Mouse (Mus musculus) midbrain, embryonic 15.5 days (tissue): ENCODE measurements at regions not wholly inside any gene's neighbourhood (a gene's known extent, or its start where the extent isn't known, plus 50 kb on each side); places are given as distances from the start of the nearest gene placed in this dataset.

ENCODE experiments used
- ATAC-seq: fragments of 200-750 bp; cut with Nextera tagmentation; replicated peaks from 2 replicates; pipeline ENCODE4 v1.8.0; 2017; ENCODE audit warnings: moderate TSS enrichment
- H3K27ac ChIP-seq: fragments of 300-500 bp; sonication (generic); 2 replicates; pipeline ENCODE4 v1.5.1; 2015; ENCODE audit warnings: mild to moderate bottlenecking, inconsistent platforms
- H3K27me3 ChIP-seq: fragments of 300-500 bp; sonication (generic); replicated peaks from 2 replicates; pipeline ENCODE4 v1.6.1; 2015; ENCODE audit warnings: inconsistent platforms
- H3K36me3 ChIP-seq: fragments of 300-500 bp; sonication (generic); replicated peaks from 2 replicates; pipeline ENCODE4 v1.6.1; 2015; ENCODE audit warnings: inconsistent platforms
- H3K4me1 ChIP-seq: fragments of 300-500 bp; sonication (generic); 2 replicates; pipeline ENCODE4 v1.6.1; 2015; ENCODE audit warnings: inconsistent platforms
- H3K4me2 ChIP-seq: fragments of 300-500 bp; sonication (generic); 2 replicates; pipeline ENCODE4 v1.6.1; 2015; ENCODE audit warnings: inconsistent platforms, mild to moderate bottlenecking, moderate library complexity
- H3K4me3 ChIP-seq: fragments of 300-500 bp; sonication (generic); 2 replicates; pipeline ENCODE4 v1.5.1; 2015; ENCODE audit warnings: mild to moderate bottlenecking, inconsistent platforms
- H3K9ac ChIP-seq: fragments of 300-500 bp; sonication (generic); 2 replicates; pipeline ENCODE4 v1.6.1; 2015; ENCODE audit warnings: mild to moderate bottlenecking, inconsistent platforms
- H3K9me3 ChIP-seq: fragments of 300-500 bp; sonication (generic); 2 replicates; pipeline ENCODE4 v1.6.1; 2016; ENCODE audit warnings: inconsistent platforms
- WGBS: fragments of 180-500 bp; shearing (Covaris S2); methylation state at CpG from one replicate; pipeline ENCODE4 v1.1.7; 2015; ENCODE audit warnings: mixed read lengths; 5-methylcytosine and 5-hydroxymethylcytosine counted together

DNA sequence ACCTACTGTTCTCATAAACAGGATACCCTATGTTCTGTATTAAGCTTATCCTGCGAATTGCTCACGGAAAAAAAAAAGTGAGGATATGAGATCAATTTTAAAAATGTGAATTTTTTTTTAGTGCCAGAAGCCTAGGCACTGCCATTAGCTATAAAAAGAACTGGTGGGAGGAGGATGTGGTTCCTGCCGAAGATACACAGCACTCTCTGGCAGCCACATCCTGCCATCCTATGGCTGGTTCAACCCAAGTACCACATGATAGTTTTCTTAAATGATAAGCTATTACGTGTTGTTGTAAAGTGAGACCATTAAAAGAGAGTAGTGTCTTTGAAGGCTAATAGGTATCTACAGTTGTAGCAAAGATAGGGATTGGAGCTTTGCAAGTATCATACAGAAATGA, 58.2 kb upstream of the Ppp3ca start:
- H3K9me3 ChIP-seq, result no peaks in the 10 kb centered on the region
- no peak for ATAC-seq
- no peaks in the 10 kb centered on the region for H3K27me3 ChIP-seq
- H3K4me2 ChIP-seq, result no peak overlapping the region
- H3K36me3 ChIP-seq, result no peaks in the 10 kb centered on the region
- no peak overlapping the region for H3K27ac ChIP-seq
- no peak overlapping the region for H3K9ac ChIP-seq
- H3K4me3 ChIP-seq, result no peak overlapping the region
- WGBS, result 93% methylated on average over 4 of the region's 4 CpGs
- no peaks in the 10 kb centered on the region for H3K4me1 ChIP-seq

DNA sequence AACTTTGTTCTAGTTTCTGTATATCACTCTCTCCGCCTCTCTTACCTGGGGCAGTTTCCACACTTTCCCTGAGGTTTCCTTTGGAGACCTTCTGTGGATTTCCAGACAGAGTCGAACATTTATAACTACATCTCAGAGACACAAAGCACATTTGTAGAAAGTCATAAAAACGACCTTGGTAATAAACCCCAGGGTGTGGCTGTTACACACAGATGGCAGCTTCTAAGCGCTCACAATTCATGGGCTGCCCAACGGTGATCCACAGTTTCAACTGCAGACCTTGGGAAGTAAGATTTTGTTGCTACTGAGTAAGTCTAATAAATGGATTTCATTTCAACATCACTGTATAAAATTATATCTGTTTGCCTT, 59.4 kb upstream of the Ppp3ca start:
- Histone ChIP-seq H3K4me2 (no peak overlapping the region), H3K27ac (no peak overlapping the region), H3K4me1 (no peaks in the 10 kb centered on the region), H3K9ac (no peak overlapping the region), H3K36me3 (no peaks in the 10 kb centered on the region), H3K27me3 (no peaks in the 10 kb centered on the region), H3K9me3 (no peaks in the 10 kb centered on the region), H3K4me3 (no peak overlapping the region)
- WGBS, result 84% methylated on average over 5 of the region's 5 CpGs
- ATAC-seq, result no peak

DNA sequence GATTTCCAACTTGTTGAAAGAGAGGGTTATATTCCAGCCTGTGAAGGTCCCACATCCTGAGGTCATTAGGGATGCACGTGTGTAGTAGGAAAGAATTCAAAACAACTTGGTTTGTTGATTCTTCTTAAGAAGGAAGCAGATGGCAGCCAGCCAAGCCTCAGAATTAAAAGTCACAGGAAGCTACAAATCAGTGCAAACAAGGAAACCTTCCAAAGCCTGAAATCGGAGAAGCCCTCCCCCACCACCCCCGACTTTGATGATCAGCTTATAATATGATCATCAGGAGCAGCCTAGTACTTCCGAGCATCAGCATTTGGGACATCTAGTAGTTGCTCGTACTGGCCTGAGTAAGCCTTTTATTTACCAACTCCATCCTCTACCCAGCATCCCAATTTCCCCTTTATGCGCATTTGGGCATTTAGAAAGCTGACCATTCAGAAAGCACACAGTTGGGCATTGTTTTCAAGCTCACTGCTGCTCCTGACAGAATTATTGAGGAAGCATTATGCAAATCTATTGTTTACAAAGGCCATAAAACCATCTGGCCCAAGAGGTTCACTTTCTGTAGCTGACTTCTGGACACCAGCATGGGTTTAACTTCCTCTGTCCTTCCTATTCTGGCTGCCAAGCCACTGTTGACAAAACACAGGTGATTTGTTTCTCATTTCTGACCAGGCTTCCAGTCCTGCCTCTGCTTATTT, 59.9 kb upstream of the Ppp3ca start:
- Histone ChIP-seq H3K4me3 (no peak overlapping the region), H3K9ac (no peak overlapping the region), H3K4me1 (no peaks in the 10 kb centered on the region), H3K36me3 (no peaks in the 10 kb centered on the region), H3K9me3 (no peaks in the 10 kb centered on the region), H3K4me2 (no peak overlapping the region), H3K27me3 (no peaks in the 10 kb centered on the region), H3K27ac (no peak overlapping the region)
- 50% methylated on average over 6 of the region's 6 CpGs for WGBS
- ATAC-seq, result no peak

DNA sequence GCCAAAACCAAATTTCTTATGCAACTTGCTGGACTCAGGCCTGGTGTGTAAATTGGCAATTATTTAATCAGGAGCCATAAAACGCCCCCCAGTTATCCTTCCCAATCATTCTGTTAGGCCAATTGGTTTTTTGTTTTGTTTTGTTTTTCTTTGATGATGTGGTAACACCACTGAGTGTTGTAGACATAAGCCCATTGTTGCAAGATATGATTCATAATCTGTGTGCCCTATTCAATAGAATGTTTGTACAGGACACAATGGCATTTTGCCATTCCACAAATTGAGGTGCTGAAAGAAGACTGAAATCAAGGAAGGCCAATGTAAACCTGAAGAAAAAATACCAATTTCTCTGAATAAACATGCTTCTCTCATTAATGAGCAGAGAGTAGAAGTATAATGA, 68.2 kb upstream of the Ppp3ca start:
- H3K27me3 ChIP-seq, result no peaks in the 10 kb centered on the region
- H3K9ac ChIP-seq, result no peak overlapping the region
- no peaks in the 10 kb centered on the region for H3K4me1 ChIP-seq
- H3K27ac ChIP-seq, result no peak overlapping the region
- H3K4me3 ChIP-seq, result no peak overlapping the region
- no peak overlapping the region for H3K4me2 ChIP-seq
- H3K36me3 ChIP-seq, result no peaks in the 10 kb centered on the region
- H3K9me3 ChIP-seq, result no peaks in the 10 kb centered on the region
- 73% methylated on average over 1 of the region's 1 CpGs for WGBS
- ATAC-seq, result no peak

DNA sequence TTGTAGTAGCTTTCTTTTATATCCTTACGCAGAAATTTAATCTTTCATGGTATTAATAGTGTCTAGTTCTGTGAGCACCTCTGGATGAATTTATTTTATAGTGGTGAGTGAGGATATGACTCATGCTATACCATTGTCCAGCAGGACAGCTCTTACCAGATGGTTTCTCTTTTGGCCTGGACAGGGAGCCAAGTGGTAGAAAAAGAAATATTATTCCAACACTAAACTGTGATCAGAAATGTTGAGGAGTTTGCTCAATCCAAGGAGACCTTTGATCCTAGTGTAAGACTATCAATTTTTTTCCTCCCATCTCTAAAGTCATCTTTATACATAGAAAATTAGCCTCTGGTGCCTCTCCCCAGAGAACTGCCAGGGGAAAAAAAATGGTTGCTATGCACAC, 86.0 kb upstream of the Ppp3ca start:
- no peaks in the 10 kb centered on the region for H3K4me1 ChIP-seq
- H3K9ac ChIP-seq, result no peak overlapping the region
- ATAC-seq, result no peak
- H3K4me3 ChIP-seq, result no peak overlapping the region
- H3K4me2 ChIP-seq, result no peak overlapping the region
- no peak overlapping the region for H3K27ac ChIP-seq
- 94% methylated on average over 1 of the region's 1 CpGs for WGBS
- H3K36me3 ChIP-seq, result no peaks in the 10 kb centered on the region
- H3K9me3 ChIP-seq, result no peaks in the 10 kb centered on the region
- H3K27me3 ChIP-seq, result no peaks in the 10 kb centered on the region

DNA sequence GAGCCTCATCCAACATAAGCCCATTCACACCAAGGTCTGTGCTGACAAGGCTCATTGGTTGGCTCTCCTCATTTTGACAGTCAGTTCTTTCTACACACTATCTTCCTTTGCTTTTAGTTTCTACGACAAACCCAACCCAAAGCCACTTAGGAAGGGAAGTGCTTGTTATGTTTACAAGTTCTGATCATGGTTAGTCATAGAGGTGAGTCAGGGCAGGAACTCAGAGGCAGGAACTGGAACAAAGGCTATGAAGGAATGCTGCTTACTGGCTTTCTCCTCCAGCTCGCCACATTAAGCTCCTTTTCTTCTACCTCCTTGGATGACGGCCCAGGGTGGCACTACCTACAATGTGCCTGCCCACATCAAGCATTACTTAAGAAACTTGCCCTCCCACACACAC, 91.9 kb upstream of the Ppp3ca start:
- Histone ChIP-seq H3K4me3 (no peak overlapping the region), H3K27me3 (no peaks in the 10 kb centered on the region), H3K36me3 (no peaks in the 10 kb centered on the region), H3K4me1 (no peaks in the 10 kb centered on the region), H3K9ac (no peak overlapping the region), H3K9me3 (no peaks in the 10 kb centered on the region), H3K27ac (no peak overlapping the region), H3K4me2 (no peak overlapping the region)
- WGBS, result 80% methylated on average over 3 of the region's 3 CpGs
- ATAC-seq, result no peak

DNA sequence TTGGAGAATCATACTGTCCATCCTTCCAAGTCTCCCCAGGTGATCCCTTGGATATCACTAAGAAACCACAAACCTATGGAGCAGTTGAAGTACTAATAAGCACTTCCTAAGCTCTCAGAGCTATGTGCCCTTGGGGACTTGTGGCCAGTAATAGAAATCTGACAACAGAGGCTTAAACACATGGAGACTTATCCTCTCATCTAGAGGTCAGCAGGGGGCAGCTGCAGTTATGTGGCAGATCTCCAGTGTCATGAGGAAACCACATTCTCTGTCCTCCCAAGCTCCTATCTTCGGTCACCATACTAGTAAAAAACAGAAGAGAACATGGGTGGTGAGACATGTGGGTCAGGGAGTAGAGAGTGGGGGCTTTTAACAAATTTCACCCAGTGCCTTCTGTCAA, 99.4 kb upstream of the Ppp3ca start:
- ATAC-seq, result no peak
- H3K4me3 ChIP-seq, result no peak overlapping the region

DNA sequence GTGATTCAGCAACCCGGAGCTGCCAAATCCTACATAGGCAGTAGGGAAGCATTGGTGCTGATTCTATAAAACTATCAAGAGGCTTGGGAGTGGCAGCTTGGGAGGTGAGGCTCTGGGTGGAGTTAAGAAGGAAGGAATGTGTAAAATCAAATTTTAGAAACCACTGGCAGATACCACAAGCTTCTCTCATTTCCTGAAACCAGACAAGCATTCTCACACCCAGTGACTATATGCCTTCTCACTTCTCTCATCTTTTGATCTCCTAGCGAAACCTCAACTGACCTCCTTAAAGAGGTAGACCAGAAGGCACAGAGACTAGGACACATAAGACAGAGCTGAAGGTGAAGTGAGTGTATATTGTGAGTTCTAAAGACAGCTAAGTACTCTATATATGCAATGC, 113.4 kb upstream of the Ppp3ca start:
- no peak overlapping the region for H3K4me2 ChIP-seq
- no peak overlapping the region for H3K9ac ChIP-seq
- H3K4me3 ChIP-seq, result no peak overlapping the region
- H3K27ac ChIP-seq, result no peak overlapping the region
- ATAC-seq, result no peak
- no peaks in the 10 kb centered on the region for H3K27me3 ChIP-seq
- WGBS, result 98% methylated on average over 2 of the region's 2 CpGs
- no peaks in the 10 kb centered on the region for H3K36me3 ChIP-seq
- no peaks in the 10 kb centered on the region for H3K9me3 ChIP-seq
- H3K4me1 ChIP-seq, result no peaks in the 10 kb centered on the region

More for the DNA sequence above, 99.4 kb upstream of the Ppp3ca start:
- no peaks in the 10 kb centered on the region for H3K27me3 ChIP-seq
- H3K9ac ChIP-seq, result no peak overlapping the region
- WGBS, result 76% methylated on average over 1 of the region's 1 CpGs
- no peak overlapping the region for H3K27ac ChIP-seq
- no peak overlapping the region for H3K4me2 ChIP-seq
- H3K9me3 ChIP-seq, result no peaks in the 10 kb centered on the region
- H3K36me3 ChIP-seq, result no peaks in the 10 kb centered on the region
- no peaks in the 10 kb centered on the region for H3K4me1 ChIP-seq

DNA sequence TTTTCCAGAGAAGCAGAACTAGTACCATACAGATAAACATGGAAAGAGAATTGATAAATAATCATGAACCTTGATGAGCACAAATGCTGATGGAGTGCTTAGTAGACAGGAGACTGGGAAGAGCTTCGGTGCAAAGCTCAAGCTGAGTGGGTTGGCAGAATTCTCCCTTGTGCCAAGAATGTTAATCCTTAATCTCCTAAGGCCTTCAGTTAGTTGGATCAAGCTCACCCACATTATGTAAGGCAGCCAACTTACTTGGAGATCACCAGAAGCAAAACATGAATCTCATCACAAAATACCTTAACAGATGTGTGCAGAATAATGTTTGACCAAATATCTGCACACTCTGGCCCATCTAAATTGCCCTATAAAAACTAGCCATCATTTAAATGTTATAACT, 120.5 kb upstream of the Ppp3ca start:
- 39% methylated on average over 1 of the region's 1 CpGs for WGBS
- H3K27me3 ChIP-seq, result no peaks in the 10 kb centered on the region
- no peaks in the 10 kb centered on the region for H3K4me1 ChIP-seq
- H3K36me3 ChIP-seq, result no peaks in the 10 kb centered on the region
- no peak overlapping the region for H3K4me3 ChIP-seq
- no peak overlapping the region for H3K9ac ChIP-seq
- no peak overlapping the region for H3K4me2 ChIP-seq
- ATAC-seq, result no peak
- H3K27ac ChIP-seq, result no peak overlapping the region
- H3K9me3 ChIP-seq, result no peaks in the 10 kb centered on the region

DNA sequence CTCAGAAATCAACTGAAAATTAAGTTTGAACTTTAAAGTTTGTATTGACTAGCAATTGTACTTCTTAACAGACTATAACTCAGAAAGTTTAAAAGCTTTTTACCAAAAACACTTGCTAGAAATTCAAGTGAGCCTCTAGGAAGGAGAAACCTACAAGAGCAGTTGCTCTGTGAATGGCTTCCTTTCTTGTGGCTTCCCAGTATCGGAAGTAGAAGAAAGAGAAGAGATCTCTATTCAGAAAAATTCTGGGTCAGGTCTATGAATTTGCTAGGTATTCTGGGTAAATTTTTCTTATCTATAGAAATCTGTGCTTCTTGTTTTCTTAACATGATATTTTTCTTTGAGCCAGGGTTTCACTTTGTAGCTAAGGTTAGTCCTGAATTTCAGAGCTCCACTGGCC, 138.3 kb upstream of the Ppp3ca start:
- H3K27me3 ChIP-seq, result no peaks in the 10 kb centered on the region
- no peak for ATAC-seq
- H3K4me1 ChIP-seq, result no peaks in the 10 kb centered on the region
- WGBS, result 94% methylated on average over 1 of the region's 1 CpGs
- no peak overlapping the region for H3K4me2 ChIP-seq
- H3K9me3 ChIP-seq, result no peaks in the 10 kb centered on the region
- no peak overlapping the region for H3K4me3 ChIP-seq
- no peak overlapping the region for H3K9ac ChIP-seq
- no peaks in the 10 kb centered on the region for H3K36me3 ChIP-seq
- no peak overlapping the region for H3K27ac ChIP-seq

DNA sequence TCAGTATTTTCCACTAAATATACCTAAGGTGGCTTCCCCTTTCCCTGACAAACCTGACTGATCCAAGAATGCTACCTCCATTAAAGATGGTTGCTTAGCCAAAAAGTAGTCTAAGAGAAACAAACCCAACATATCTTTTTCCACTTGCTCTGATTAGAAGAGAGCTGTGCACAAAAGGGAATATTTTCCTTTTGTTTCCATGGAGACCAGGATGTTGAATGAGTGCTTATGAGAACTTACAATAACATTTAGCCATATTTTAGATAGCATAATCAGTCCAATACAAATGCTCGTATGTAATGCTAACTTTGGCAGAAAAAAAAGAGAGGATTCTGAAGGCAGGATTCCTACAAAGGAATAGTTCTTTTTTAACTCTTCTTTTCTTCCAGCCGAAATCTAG, 161.3 kb upstream of the Ppp3ca start:
- Histone ChIP-seq H3K4me1 (no peaks in the 10 kb centered on the region), H3K27ac (no peak overlapping the region), H3K9me3 (no peaks in the 10 kb centered on the region), H3K4me2 (no peak overlapping the region), H3K36me3 (no peaks in the 10 kb centered on the region), H3K4me3 (no peak overlapping the region), H3K9ac (no peak overlapping the region), H3K27me3 (no peaks in the 10 kb centered on the region)
- 74% methylated on average over 2 of the region's 2 CpGs for WGBS
- ATAC-seq, result no peak

DNA sequence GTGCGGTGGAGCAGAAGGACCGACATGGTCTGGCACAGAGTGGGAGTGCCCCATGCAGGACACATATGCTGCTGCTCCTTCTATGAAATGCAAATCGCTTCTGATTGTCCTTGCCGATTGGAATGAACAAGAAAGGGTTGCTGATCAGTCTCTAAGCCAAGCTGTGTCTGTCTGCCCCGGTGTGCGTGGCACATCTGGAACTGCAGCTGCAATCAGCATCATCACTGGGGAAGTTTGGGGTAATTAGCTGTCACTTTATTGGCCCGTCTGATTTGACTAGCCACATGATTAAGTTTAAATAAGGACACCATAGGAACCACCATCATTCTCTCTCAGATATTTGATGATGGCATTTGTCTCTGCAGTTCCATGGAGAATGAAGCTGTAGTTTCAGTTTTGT, 162.9 kb upstream of the Ppp3ca start:
- WGBS, result 76% methylated on average over 7 of the region's 7 CpGs
- no peaks in the 10 kb centered on the region for H3K9me3 ChIP-seq
- H3K27ac ChIP-seq, result no peak overlapping the region
- H3K4me3 ChIP-seq, result no peak overlapping the region
- H3K27me3 ChIP-seq, result no peaks in the 10 kb centered on the region
- no peak overlapping the region for H3K4me2 ChIP-seq
- no peaks in the 10 kb centered on the region for H3K4me1 ChIP-seq
- no peak for ATAC-seq
- no peaks in the 10 kb centered on the region for H3K36me3 ChIP-seq
- no peak overlapping the region for H3K9ac ChIP-seq

DNA sequence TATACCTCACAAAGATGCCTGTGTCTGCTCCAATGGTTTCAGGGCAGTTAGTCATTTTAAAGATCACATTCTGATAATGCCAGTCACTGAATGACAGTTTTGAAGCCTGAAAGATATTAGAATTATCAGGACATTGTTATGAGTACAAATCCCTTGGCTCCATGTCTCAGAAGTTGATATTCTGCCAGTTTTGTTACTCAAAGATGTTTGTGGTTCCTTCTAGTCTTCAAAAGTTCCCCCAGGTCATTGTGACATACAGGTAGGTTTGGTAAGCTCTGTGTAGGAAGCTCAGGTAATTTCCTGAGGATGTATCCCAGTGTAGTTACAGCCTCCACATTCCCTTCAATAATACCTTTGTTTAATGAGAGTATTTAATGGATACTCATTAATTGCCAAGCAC, 169.0 kb upstream of the Bank1 start:
- no peaks in the 10 kb centered on the region for H3K36me3 ChIP-seq
- H3K9me3 ChIP-seq, result no peaks in the 10 kb centered on the region
- H3K4me3 ChIP-seq, result no peak overlapping the region
- no peaks in the 10 kb centered on the region for H3K27me3 ChIP-seq
- H3K9ac ChIP-seq, result no peak overlapping the region
- no peak overlapping the region for H3K4me2 ChIP-seq
- H3K27ac ChIP-seq, result no peak overlapping the region
- no peak for ATAC-seq
- no peaks in the 10 kb centered on the region for H3K4me1 ChIP-seq
